Mouse (Mus musculus) embryonic facial prominence, embryonic 15.5 days (tissue): ENCODE results near the gene Cpne2. TPM values are rescaled to one million over a fixed set of nuclear protein-coding genes. Genes with fewer than 3 reads are reported as not detected.

Source experiments
- ATAC-seq: fragments of 200-750 bp; cut with Nextera tagmentation; 2 replicates; pipeline ENCODE4 v1.8.0; 2017; ENCODE audit warnings: low read depth, moderate TSS enrichment; ENCODE audit not compliant: insufficient number of reproducible peaks, low FRiP score, low TSS enrichment
- H3K27ac ChIP-seq: fragments of 300-500 bp; sonication (generic); replicated peaks from 2 replicates; pipeline ENCODE4 v1.5.1; 2015; ENCODE audit warnings: mild to moderate bottlenecking, inconsistent platforms
- H3K27me3 ChIP-seq: fragments of 300-500 bp; sonication (generic); 2 replicates; pipeline ENCODE4 v1.6.1; 2015; ENCODE audit warnings: inconsistent platforms
- H3K36me3 ChIP-seq: fragments of 300-500 bp; sonication (generic); 2 replicates; pipeline ENCODE4 v1.6.1; 2015; ENCODE audit warnings: mild to moderate bottlenecking, inconsistent platforms
- H3K4me1 ChIP-seq: fragments of 300-500 bp; sonication (generic); 2 replicates; pipeline ENCODE4 v1.6.1; 2015; ENCODE audit warnings: inconsistent platforms
- H3K4me2 ChIP-seq: fragments of 300-500 bp; sonication (generic); replicated peaks from 2 replicates; pipeline ENCODE4 v1.6.1; 2015; ENCODE audit warnings: mild to moderate bottlenecking, inconsistent platforms
- H3K4me3 ChIP-seq: fragments of 300-500 bp; sonication (generic); replicated peaks from 2 replicates; pipeline ENCODE4 v1.5.1; 2015; ENCODE audit warnings: mild to moderate bottlenecking, inconsistent platforms
- H3K9ac ChIP-seq: fragments of 300-500 bp; sonication (generic); 2 replicates; pipeline ENCODE4 v1.6.1; 2015; ENCODE audit warnings: inconsistent platforms
- H3K9me3 ChIP-seq: fragments of 300-500 bp; sonication (generic); replicated peaks from 2 replicates; pipeline ENCODE4 v1.6.1; 2016; ENCODE audit warnings: inconsistent platforms
- WGBS: fragments of 180-500 bp; shearing (Covaris S2); methylation state at CpG from one replicate; pipeline ENCODE4 v1.1.7; 2015; 5-methylcytosine and 5-hydroxymethylcytosine counted together
- polyA plus RNA-seq: library from polyadenylated mRNA; unstranded; fragments of >200 nt; fragmentation: Nextera tagmentation; extraction: Ambion mirVana; gene quantifications from 2 replicates; pipeline ENCODE4 v1.2.1, GENCODE M21; 2015

The Cpne2 gene
- polyA plus RNA-seq, 1 experiment from 2014 or later: 15.6 TPM

DNA sequence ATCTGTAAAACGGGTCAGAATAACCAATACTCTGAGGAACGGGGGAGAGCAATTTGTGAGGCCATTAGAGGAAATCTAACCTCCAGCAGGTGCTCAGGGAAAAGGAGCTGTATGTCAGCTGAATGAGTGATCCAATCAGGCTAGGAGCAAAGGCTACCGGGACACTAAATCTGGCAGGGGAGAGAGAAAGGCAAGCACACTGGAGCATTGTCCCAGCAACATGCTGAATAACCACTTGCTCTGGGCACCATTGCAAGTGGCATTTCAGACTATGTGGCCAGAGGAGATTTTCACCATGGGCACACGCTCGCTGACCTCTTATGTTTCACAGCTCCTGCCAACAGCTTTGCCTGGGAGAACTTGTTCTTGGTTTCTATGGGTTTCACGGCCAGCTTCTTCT is 49.8 kb downstream of the Cpne2 start:
- H3K9me3 ChIP-seq: no peaks in the 10 kb centered on the region
- H3K4me3 ChIP-seq: no peak overlapping the region
- ATAC-seq: no peak
- H3K27me3 ChIP-seq: no peaks in the 10 kb centered on the region
- H3K9ac ChIP-seq: no peak overlapping the region
- WGBS: 88% methylated on average over 6 of the region's 6 CpGs
- no peak overlapping the region for H3K27ac ChIP-seq
- H3K4me2 ChIP-seq: no peak overlapping the region
- 0 out of 2 replicates have a peak, but pooled peaks cover 3% of the 10 kb centered on the region for H3K4me1 ChIP-seq
- peaks cover 75% of the 10 kb centered on the region for H3K36me3 ChIP-seq

DNA sequence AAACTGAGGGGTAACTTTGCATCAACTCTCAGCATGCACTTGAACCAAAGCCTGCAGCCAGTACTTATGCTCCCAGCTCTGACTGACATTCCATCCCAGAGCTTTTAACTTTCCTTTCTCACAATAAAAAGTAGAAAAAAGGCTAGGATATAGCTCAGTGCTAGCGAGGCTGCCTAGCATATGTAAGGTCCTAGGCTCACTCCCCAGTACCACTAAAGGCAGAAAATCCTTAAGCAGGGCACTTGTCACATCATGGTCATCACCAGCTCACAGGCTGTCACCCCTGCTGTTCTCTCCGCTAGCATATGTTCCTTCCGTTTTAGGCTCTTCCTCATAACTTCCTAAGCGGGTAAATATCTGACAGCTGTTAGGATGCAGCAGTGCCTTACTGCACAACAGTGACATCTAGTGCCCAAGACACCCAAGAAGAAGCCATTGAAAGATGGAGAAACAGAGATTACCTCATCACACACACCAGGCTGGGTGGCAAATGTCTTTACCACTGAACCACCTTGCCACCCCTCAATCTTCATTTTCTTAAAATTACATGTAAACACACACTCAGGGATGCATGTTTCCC is 51.5 kb downstream of the Cpne2 start:
- Histone ChIP-seq H3K4me3 (no peak overlapping the region), H3K4me1 (0 out of 2 replicates have a peak, but pooled peaks cover 3% of the 10 kb centered on the region), H3K27ac (no peak overlapping the region), H3K27me3 (no peaks in the 10 kb centered on the region), H3K36me3 (peaks cover 75% of the 10 kb centered on the region), H3K9me3 (no peaks in the 10 kb centered on the region), H3K9ac (no peak overlapping the region), H3K4me2 (no peak overlapping the region)
- ATAC-seq: no peak
- 32% methylated on average over 4 of the region's 4 CpGs for WGBS

DNA sequence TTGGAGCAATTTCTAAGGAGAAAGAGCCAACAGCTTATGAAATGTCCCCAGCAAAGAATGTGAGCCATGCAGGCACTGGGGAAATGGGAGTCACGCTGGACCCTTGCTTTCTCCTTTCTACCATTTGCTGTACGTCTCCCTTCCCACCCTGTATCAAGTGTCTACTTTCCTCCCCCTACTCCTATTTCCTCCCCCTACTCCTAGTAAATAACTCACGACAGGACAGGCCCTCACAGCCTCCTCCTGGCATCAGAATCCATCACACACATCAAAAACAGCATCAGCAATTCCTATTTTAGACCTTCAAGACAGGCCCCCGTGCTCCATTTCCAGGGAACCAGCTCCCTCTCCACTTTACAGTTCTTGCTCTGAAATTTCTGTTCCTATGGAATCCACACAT is 58.9 kb downstream of the Cpne2 start:
- Histone ChIP-seq H3K36me3 (peaks cover 25% of the 10 kb centered on the region), H3K27me3 (no peaks in the 10 kb centered on the region), H3K9me3 (no peaks in the 10 kb centered on the region), H3K9ac (no peak overlapping the region), H3K4me1 (no peaks in the 10 kb centered on the region), H3K27ac (no peak overlapping the region), H3K4me3 (no peak overlapping the region), H3K4me2 (no peak overlapping the region)
- ATAC-seq: no peak
- WGBS: 39% methylated on average over 4 of the region's 4 CpGs

DNA sequence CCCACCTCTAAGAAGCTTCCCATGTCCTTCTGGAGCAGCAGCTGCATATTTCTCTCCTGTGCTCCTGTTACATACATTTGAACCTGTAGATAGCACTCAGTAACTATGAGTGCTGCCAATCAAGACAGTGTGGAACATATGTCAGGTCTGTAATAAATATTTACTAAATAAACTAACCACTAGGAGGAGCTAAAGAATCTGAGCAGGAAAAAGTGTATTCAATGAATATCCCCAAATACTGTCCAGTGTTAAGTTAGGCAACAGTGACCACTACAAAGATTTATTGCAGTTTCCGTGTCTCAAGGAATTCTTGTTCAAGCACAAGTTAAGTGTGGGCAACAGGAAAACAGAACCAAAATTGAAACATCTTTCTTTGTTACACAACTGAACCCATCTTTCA is 61.4 kb downstream of the Cpne2 start:
- no peak overlapping the region for H3K4me2 ChIP-seq
- no peaks in the 10 kb centered on the region for H3K9me3 ChIP-seq
- H3K27me3 ChIP-seq: no peaks in the 10 kb centered on the region
- 82% methylated on average over 1 of the region's 1 CpGs for WGBS
- no peaks in the 10 kb centered on the region for H3K4me1 ChIP-seq
- no peak for ATAC-seq
- H3K9ac ChIP-seq: no peak overlapping the region
- H3K4me3 ChIP-seq: no peak overlapping the region
- peaks cover under 1% of the 10 kb centered on the region; the same call in 1 of the 2 replicates for H3K36me3 ChIP-seq
- no peak overlapping the region for H3K27ac ChIP-seq

DNA sequence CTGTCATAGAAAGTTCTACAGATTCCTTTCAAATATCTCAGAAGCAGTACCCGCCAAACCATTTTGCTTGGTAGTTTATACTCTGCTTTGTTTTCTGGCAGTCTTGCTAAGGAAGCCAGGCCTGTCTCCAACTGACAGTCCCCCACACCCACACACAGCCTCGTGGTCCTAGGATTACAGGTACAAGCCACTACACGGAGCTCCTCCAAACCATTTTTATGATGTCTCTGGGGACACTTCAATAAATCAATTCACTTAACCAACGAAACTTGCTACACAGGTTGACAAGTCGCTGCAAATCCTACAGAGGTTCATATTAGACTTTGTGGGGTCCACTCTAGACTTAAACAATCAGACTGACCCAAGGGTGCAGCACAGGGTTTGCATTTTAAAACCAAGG is 67.7 kb downstream of the Cpne2 start:
- no peaks in the 10 kb centered on the region for H3K9me3 ChIP-seq
- 15% methylated on average over 5 of the region's 5 CpGs for WGBS
- no peaks in the 10 kb centered on the region for H3K36me3 ChIP-seq
- no peak for ATAC-seq
- H3K27me3 ChIP-seq: no peaks in the 10 kb centered on the region
- H3K4me1 ChIP-seq: peaks cover 21% of the 10 kb centered on the region
- peak overlapping the region; percentile 54 for H3K9ac ChIP-seq
- H3K27ac ChIP-seq: peak overlapping the region; percentile 85; the same call in 1 of the 2 replicates
- peak overlapping the region; percentile 81 for H3K4me2 ChIP-seq
- peak overlapping the region; percentile 91 for H3K4me3 ChIP-seq

DNA sequence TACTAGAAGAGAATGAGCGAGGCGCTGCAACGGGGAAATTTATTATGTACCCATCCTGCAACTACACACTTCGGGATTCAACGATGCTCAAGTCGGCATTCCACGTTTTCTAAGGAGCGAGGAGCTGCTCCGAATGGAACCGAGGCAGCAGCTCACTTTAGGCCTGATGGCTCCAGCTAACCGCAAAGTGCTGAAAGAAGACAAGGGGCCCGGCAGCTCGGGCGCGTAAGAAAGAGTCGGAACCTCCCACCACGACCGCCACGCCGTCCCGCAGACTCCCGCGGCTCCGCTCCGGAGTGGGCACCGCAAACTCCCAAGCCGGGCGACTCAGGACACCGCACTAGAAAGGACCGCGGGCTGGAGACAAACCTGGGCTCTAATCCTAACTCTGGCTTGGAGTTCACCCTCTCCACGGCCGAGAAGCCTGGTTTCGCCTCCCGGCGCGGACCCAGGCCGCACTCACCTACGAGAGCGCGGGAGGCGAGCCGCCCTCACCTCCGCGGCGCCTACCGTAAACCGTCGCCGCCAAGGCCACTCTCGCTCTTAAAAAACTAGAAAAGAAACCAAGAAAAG is 68.3 kb downstream of the Cpne2 start:
- Histone ChIP-seq H3K36me3 (no peaks in the 10 kb centered on the region), H3K4me3 (peak overlapping the region; percentile 91), H3K4me1 (peaks cover 24% of the 10 kb centered on the region), H3K9me3 (no peaks in the 10 kb centered on the region), H3K4me2 (peak overlapping the region; percentile 81), H3K9ac (peak overlapping the region; percentile 54), H3K27ac (peak overlapping the region; percentile 85), H3K27me3 (no peaks in the 10 kb centered on the region)
- WGBS: under 1% methylated on average over 51 of the region's 51 CpGs
- no peak for ATAC-seq

DNA sequence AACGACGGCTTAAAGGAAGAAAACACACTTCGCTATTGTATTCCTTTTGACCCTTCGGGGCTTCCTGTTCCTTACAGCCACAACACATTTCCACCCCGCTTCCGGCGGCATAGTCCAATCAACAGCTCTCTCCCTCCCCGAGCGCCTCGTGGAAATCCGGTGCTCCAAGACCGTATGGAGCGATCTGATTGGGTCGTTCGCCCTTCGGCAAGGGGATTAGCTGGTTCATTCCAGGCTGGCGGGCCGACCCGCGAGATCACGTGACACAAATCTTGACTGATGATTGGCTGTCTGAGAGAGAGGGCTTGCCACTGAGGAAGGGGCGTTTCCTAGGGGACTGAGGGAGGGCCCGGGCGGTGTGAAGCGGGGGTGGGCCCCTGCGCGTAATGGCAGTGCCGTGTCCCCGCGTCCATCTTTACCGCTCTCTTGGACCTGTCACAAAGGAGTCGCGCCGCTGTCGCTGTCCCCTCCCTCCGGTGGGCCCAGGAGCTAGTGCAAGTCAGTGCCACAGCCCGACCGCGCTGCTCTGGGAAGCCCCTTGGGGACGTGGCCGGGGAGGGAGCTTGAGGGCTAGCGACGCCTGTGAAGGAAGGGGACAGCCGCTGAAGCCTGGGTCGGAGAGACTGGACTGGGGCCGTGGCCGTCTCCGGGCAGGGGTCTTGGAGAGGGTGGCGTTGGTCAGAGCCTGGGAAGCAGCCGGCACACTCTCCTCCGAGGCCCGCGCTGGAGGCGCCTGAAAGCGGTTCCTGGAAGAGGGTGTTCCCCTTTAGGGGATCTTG is 69.0 kb downstream of the Cpne2 start, which contains the start of the genes Rspry1 and Fam192a:
Gene Rspry1, plus strand, starts transcription at position 331 of the 779 bp plus-strand sequence.
Gene Fam192a, minus strand, starts transcription at position 391 of the 779 bp plus-strand sequence.
- Histone ChIP-seq H3K9me3 (no peaks in the 10 kb centered on the region), H3K9ac (peak within 1 kb of the TSS; percentile 94), H3K4me3 (peak within 1 kb of the TSS; percentile 91), H3K27ac (peak within 1 kb of the TSS; percentile 86), H3K4me2 (peak within 1 kb of the TSS; percentile 87), H3K27me3 (no peaks in the 10 kb centered on the region), H3K36me3 (no peaks in the 10 kb centered on the region), H3K4me1 (peaks cover 24% of the 10 kb centered on the region)
- ATAC-seq: peak; percentile 100
- under 1% methylated on average over 55 of the region's 55 CpGs for WGBS

DNA sequence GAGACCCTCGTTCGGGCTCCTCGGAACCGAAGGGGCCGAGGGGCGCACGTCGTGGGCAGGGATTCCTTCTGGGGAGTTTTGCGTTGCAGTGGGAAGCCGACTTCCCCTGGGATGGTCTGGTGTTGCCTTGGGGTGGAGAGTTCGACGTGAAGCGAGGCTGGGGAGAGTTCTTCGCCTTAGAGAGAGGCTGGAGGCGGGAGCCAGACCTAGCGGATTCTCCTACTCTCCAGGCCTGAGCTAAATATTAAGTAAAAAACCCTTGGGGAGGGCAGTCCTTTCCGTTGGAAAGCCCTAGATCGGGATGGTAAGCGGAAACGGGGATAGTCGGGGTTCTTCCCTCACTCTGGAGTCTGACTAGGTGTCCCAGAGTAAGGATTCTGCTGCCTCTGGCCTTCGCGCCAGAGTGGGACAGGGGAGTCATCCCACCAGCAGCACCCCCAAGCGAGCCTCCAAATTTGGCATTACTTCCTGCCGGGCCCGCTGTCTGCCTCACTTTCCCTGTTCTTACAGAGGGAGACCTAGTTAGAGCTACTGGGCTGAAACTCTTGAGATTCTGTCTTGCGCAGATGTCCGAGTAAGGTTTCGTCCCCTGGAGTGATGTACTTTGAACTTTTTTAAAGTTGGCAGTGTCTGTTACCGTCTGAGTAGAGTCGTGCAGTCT is 69.8 kb downstream of the Cpne2 start:
- no peaks in the 10 kb centered on the region for H3K36me3 ChIP-seq
- H3K27me3 ChIP-seq: no peaks in the 10 kb centered on the region
- under 1% methylated on average over 31 of the region's 31 CpGs for WGBS
- H3K4me1 ChIP-seq: peaks cover 24% of the 10 kb centered on the region
- H3K4me2 ChIP-seq: peak overlapping the region; percentile 87
- H3K27ac ChIP-seq: peak overlapping the region; percentile 86
- no peak for ATAC-seq
- peak overlapping the region; percentile 94 for H3K9ac ChIP-seq
- peak overlapping the region; percentile 91 for H3K4me3 ChIP-seq
- H3K9me3 ChIP-seq: no peaks in the 10 kb centered on the region

DNA sequence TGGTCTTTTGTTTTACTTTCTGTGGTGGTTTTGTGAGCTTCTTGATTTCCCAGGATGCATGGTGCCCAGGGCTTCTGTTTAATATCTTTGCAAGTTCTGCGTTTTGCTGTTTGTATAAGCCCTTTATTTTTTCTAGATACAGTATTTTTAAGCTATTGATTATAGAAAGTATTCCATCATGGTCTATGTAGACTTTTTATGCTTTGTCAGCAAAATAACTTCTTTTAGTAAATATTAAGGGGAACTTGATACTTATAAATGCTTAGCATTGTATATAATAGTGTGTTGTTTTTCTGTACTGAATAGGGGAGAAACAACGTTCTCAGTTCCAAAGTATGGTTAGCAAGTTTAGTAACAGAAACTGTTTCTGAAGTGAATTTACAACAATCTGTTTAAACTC is 71.2 kb downstream of the Cpne2 start:
- no peaks in the 10 kb centered on the region for H3K9me3 ChIP-seq
- H3K36me3 ChIP-seq: no peaks in the 10 kb centered on the region
- peaks cover 24% of the 10 kb centered on the region for H3K4me1 ChIP-seq
- no peak overlapping the region for H3K4me3 ChIP-seq
- H3K9ac ChIP-seq: no peak overlapping the region
- no peaks in the 10 kb centered on the region for H3K27me3 ChIP-seq
- 72% methylated on average over 2 of the region's 2 CpGs for WGBS
- H3K27ac ChIP-seq: no peak overlapping the region
- no peak overlapping the region for H3K4me2 ChIP-seq
- no peak for ATAC-seq

DNA sequence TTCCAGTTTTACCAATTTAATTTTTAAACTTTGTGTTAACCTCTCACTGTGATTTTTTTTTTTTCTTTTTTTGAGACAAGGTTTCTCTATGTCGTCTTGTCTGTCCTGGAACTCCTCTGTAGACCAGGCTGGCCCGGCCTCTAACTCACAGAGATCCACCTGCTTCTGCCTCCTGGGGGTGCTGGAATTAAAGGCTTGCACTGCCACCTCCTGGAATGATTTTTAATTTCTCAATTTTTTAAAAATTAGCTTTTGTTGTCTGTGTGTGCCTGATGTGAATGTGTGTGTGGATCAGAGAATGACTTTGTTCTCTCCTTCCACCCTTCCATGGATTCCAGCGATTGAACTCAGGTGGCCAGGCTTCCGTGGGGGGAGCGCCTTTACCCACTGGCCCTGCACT is 74.3 kb downstream of the Cpne2 start:
- ATAC-seq: no peak
- peaks cover 15% of the 10 kb centered on the region; the same call in 1 of the 2 replicates for H3K4me1 ChIP-seq
- no peak overlapping the region for H3K4me2 ChIP-seq
- H3K4me3 ChIP-seq: no peak overlapping the region
- no peaks in the 10 kb centered on the region for H3K36me3 ChIP-seq
- no peak overlapping the region for H3K27ac ChIP-seq
- no peak overlapping the region for H3K9ac ChIP-seq
- no peaks in the 10 kb centered on the region for H3K27me3 ChIP-seq
- H3K9me3 ChIP-seq: no peaks in the 10 kb centered on the region
- WGBS: 92% methylated on average over 5 of the region's 5 CpGs
